Comparison of ENCODE assay signal across 24 mouse cellular contexts in the genomic region with DNA sequence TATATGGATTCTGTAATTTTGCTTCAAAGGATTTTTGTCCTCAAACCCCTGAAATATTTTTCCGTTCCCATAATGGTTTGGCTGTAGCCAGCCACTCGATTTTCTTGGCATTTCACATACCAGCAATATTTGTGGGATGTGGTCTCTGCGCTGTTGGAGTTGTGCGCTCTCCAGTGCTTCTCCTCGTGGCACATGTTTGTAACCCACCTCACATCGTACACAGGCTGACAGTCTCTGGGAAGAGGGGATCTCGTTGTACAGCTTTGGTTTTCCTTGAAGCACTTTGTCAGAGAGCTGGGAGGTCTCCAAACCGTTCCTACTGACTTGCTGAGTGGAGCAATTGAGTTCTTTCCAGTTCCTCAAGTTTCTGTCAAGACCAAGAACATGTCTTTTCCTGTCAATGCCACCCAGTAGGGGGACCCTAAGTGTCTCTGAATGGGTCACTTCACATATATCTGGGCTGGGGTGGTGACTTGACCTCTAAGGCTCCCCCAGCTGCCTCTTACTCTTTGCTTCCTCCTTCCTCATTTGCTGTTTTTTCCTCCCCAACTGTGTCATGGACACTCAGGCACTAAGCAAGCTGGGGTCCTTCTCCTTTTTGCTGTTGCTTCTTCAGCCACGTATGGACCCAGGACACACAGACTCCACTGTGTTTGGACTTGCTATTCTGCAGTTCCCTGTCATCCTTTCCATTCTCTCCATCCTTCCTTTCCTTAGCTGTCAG.
DNase-seq lines count a peak whose midpoint lies in the region; ATAC-seq lines count a peak whose summit lies in the region.
"Had no signal": no experiment of that assay in that cellular context is flagged by ENCODE, and none has a peak within 500 bp of the region (broad histone marks: within the 10 kb centered on the region; RNA-seq: fewer than 3 reads in every experiment).

No protein-coding gene starts in this region.

- peak overlapping the region; percentile 77 for H3K27ac ChIP-seq in embryonic facial prominence, embryonic 13.5 days
- H3K27ac ChIP-seq in embryonic facial prominence, embryonic 10.5 days (replicated peaks) = no peak overlapping the region
- H3K27ac ChIP-seq in liver, embryonic 12.5 days = no peak overlapping the region
- H3K27ac ChIP-seq: forebrain, embryonic 12.5 days; forebrain, embryonic 15.5 days; heart, embryonic 15.5 days; hindbrain, embryonic 10.5 days; hindbrain, embryonic 13.5 days; intestine, embryonic 15.5 days had no signal

- no peak overlapping the region for H3K9ac ChIP-seq in embryonic facial prominence, embryonic 13.5 days
- H3K9ac ChIP-seq in liver, embryonic 12.5 days = no peak overlapping the region
- H3K9ac ChIP-seq: forebrain, embryonic 12.5 days; forebrain, embryonic 15.5 days; heart, embryonic 12.5 days; heart, embryonic 15.5 days; hindbrain, embryonic 13.5 days; intestine, embryonic 15.5 days had no signal

- H3K9me3 ChIP-seq in embryonic facial prominence, embryonic 13.5 days = no peaks in the 10 kb centered on the region
- no peaks in the 10 kb centered on the region for H3K9me3 ChIP-seq in embryonic facial prominence, embryonic 10.5 days
- no peaks in the 10 kb centered on the region for H3K9me3 ChIP-seq in liver, embryonic 12.5 days (replicated peaks)
- H3K9me3 ChIP-seq: forebrain, embryonic 12.5 days; forebrain, embryonic 15.5 days; heart, embryonic 12.5 days; heart, embryonic 15.5 days; hindbrain, embryonic 10.5 days; hindbrain, embryonic 13.5 days; intestine, embryonic 15.5 days had no signal

- H3K4me3 ChIP-seq in embryonic facial prominence, embryonic 13.5 days = no peak overlapping the region
- H3K4me3 ChIP-seq in embryonic facial prominence, embryonic 10.5 days = no peak overlapping the region
- H3K4me3 ChIP-seq in liver, embryonic 12.5 days = no peak overlapping the region
- H3K4me3 ChIP-seq: erythroblast, embryonic 14.5 days; forebrain, embryonic 12.5 days; forebrain, embryonic 15.5 days; heart, embryonic 12.5 days; heart, embryonic 15.5 days; hindbrain, embryonic 10.5 days; hindbrain, embryonic 13.5 days; intestine, embryonic 15.5 days had no signal

- H3K27me3 ChIP-seq in embryonic facial prominence, embryonic 13.5 days = no peaks in the 10 kb centered on the region
- peaks cover 20% of the 10 kb centered on the region for H3K27me3 ChIP-seq in embryonic facial prominence, embryonic 10.5 days (replicated peaks; ENCODE audit: low read depth, poor library complexity, severe bottlenecking)
- no peaks in the 10 kb centered on the region for H3K27me3 ChIP-seq in liver, embryonic 12.5 days (replicated peaks)
- H3K27me3 ChIP-seq: heart, embryonic 12.5 days; heart, embryonic 15.5 days; hindbrain, embryonic 13.5 days; intestine, embryonic 15.5 days had no signal

- peaks cover 46% of the 10 kb centered on the region for H3K4me1 ChIP-seq in embryonic facial prominence, embryonic 13.5 days
- peaks cover 10% of the 10 kb centered on the region for H3K4me1 ChIP-seq in embryonic facial prominence, embryonic 10.5 days
- H3K4me1 ChIP-seq in liver, embryonic 12.5 days = no peaks in the 10 kb centered on the region
- H3K4me1 ChIP-seq: intestine, embryonic 15.5 days had no signal

- DNase-seq in embryonic facial prominence, embryonic 10.5 days (ENCODE audit: low spot score) = no peak
- DNase-seq in yolk sac, embryonic 10.5 days (ENCODE audit: low spot score) = no peak
- DNase-seq: adrenal gland, adult 8-10 months; adrenal gland, postnatal 25 days; cerebellum, adult 11-12 months; cerebellum, adult 8-10 months; cerebellum, postnatal 14 days; gastrocnemius, postnatal 25 days; heart, postnatal 10 days; heart, postnatal 36 days had no signal

- 44% methylated on average over 9 of the region's 9 CpGs for WGBS in embryonic facial prominence, embryonic 13.5 days
- WGBS in embryonic facial prominence, embryonic 10.5 days = 85% methylated on average over 9 of the region's 9 CpGs
- 52% methylated on average over 9 of the region's 9 CpGs for WGBS in liver, embryonic 12.5 days (ENCODE audit: insufficient replicate concordance)

- ATAC-seq in embryonic facial prominence, embryonic 13.5 days (ENCODE audit: insufficient number of reproducible peaks, insufficient read depth, low FRiP score, low TSS enrichment, low read depth) = no peak
- peak; percentile 54 for ATAC-seq in common myeloid progenitor, adult 5-6 weeks (replicated peaks; ENCODE audit: low read depth, poor library complexity, severe bottlenecking)
- peak; percentile 73 for ATAC-seq in granulocyte monocyte progenitor cell, adult 5-6 weeks (replicated peaks; ENCODE audit: poor library complexity, severe bottlenecking)
- ATAC-seq in liver, embryonic 12.5 days = no peak
- ATAC-seq: activated CD4-positive, CD25-positive, alpha-beta regulatory T cell, adult 4 months; forebrain, embryonic 15.5 days; hindbrain, embryonic 16.5 days; intestine, embryonic 15.5 days had no signal

- H3K36me3 ChIP-seq in embryonic facial prominence, embryonic 13.5 days = no peaks in the 10 kb centered on the region
- H3K36me3 ChIP-seq in embryonic facial prominence, embryonic 10.5 days (replicated peaks) = no peaks in the 10 kb centered on the region
- no peaks in the 10 kb centered on the region for H3K36me3 ChIP-seq in liver, embryonic 12.5 days
- H3K36me3 ChIP-seq: forebrain, embryonic 12.5 days; forebrain, embryonic 15.5 days; heart, embryonic 12.5 days; heart, embryonic 15.5 days; hindbrain, embryonic 10.5 days; hindbrain, embryonic 13.5 days; intestine, embryonic 15.5 days had no signal

- H3K4me2 ChIP-seq in embryonic facial prominence, embryonic 13.5 days = no peak overlapping the region
- no peak overlapping the region for H3K4me2 ChIP-seq in liver, embryonic 12.5 days
- H3K4me2 ChIP-seq: forebrain, embryonic 12.5 days; forebrain, embryonic 15.5 days; heart, embryonic 12.5 days; heart, embryonic 15.5 days; hindbrain, embryonic 13.5 days; intestine, embryonic 15.5 days had no signal

Comparison
In these comparisons a context has a peak if more than half of its experiments do, and no peak if none do; other contexts are left out.
1. ATAC-seq: peak in common myeloid progenitor, adult 5-6 weeks (single experiment) and granulocyte monocyte progenitor cell, adult 5-6 weeks (single experiment); none in embryonic facial prominence, embryonic 13.5 days (single experiment) and liver, embryonic 12.5 days (single experiment).